Mouse (Mus musculus): ENCODE measurements around the gene Igsf9b. TPM values are rescaled to one million over a fixed set of nuclear protein-coding genes. Genes with fewer than 3 reads are reported as not detected.
A peak's percentile ranks its signal among the peaks of the same experiment; 100 is the strongest.

The Igsf9b gene
- polyA plus RNA-seq, 1 experiment from 2014 or later: 2.2 TPM

GRCm38 (mm10) chr9:27357893-27358292 lies 58.9 kb downstream of the Igsf9b start:
- Histone ChIP-seq H3K4me2 (no peak overlapping the region), H3K36me3 (ENCODE audit: insufficient read depth) (no peaks in the 10 kb centered on the region), H3K9ac (no peak overlapping the region), H3K4me1 (ENCODE audit: insufficient read depth) (no peaks in the 10 kb centered on the region), H3K9me3 (ENCODE audit: low read depth, low read length) (no peaks in the 10 kb centered on the region), H3K27me3 (ENCODE audit: insufficient read depth, low read length) (no peaks in the 10 kb centered on the region), H3K4me3 (ENCODE audit: low read depth, low read length) (no peak overlapping the region), H3K27ac (ENCODE audit: low read depth) (no peak overlapping the region)
- no peak for ATAC-seq (ENCODE audit: insufficient read depth)
- no peak for DNase-seq
- TF ChIP-seq CTCF (IDR thresholded peaks at IDR 0.05; ENCODE audit: low read depth): no peak
- 83% methylated on average over 6 of the region's 6 CpGs for WGBS

GRCm38 (mm10) chr9:27367231-27367630 lies 68.2 kb downstream of the Igsf9b start:
- Histone ChIP-seq H3K9ac (no peak overlapping the region), H3K4me1 (ENCODE audit: insufficient read depth) (no peaks in the 10 kb centered on the region), H3K9me3 (ENCODE audit: low read depth, low read length) (no peaks in the 10 kb centered on the region), H3K27me3 (ENCODE audit: insufficient read depth, low read length) (no peaks in the 10 kb centered on the region), H3K27ac (ENCODE audit: low read depth) (no peak overlapping the region), H3K4me3 (ENCODE audit: low read depth, low read length) (no peak overlapping the region), H3K4me2 (no peak overlapping the region), H3K36me3 (ENCODE audit: insufficient read depth) (no peaks in the 10 kb centered on the region)
- TF ChIP-seq CTCF (IDR thresholded peaks at IDR 0.05; ENCODE audit: low read depth): no peak
- WGBS: 53% methylated on average over 2 of the region's 2 CpGs
- peak; percentile 55 for DNase-seq
- ATAC-seq (ENCODE audit: insufficient read depth): no peak

GRCm38 (mm10) chr9:27369108-27369507 lies 70.1 kb downstream of the Igsf9b start:
- Histone ChIP-seq H3K9ac (no peak overlapping the region), H3K4me1 (ENCODE audit: insufficient read depth) (no peaks in the 10 kb centered on the region), H3K9me3 (ENCODE audit: low read depth, low read length) (no peaks in the 10 kb centered on the region), H3K4me3 (ENCODE audit: low read depth, low read length) (no peak overlapping the region), H3K36me3 (ENCODE audit: insufficient read depth) (no peaks in the 10 kb centered on the region), H3K27ac (ENCODE audit: low read depth) (no peak overlapping the region), H3K4me2 (no peak overlapping the region), H3K27me3 (ENCODE audit: insufficient read depth, low read length) (no peaks in the 10 kb centered on the region)
- ATAC-seq (ENCODE audit: insufficient read depth) (no peak), DNase-seq (peak; percentile 9)
- TF ChIP-seq CTCF (IDR thresholded peaks at IDR 0.05; ENCODE audit: low read depth): no peak
- WGBS: 47% methylated on average over 2 of the region's 2 CpGs

- WGBS: 64% methylated on average over 1 of the region's 1 CpGs
- H3K27ac ChIP-seq (ENCODE audit: low read depth): no peak overlapping the region
- H3K4me3 ChIP-seq (ENCODE audit: low read depth, low read length): no peak overlapping the region
- no peak for ATAC-seq (ENCODE audit: insufficient read depth)
- no peaks in the 10 kb centered on the region for H3K36me3 ChIP-seq (ENCODE audit: insufficient read depth)
- no peak overlapping the region for H3K9ac ChIP-seq
- H3K4me1 ChIP-seq (ENCODE audit: insufficient read depth): no peaks in the 10 kb centered on the region
- TF ChIP-seq CTCF (IDR thresholded peaks at IDR 0.05; ENCODE audit: low read depth): no peak
- no peak for DNase-seq
- no peaks in the 10 kb centered on the region for H3K27me3 ChIP-seq (ENCODE audit: insufficient read depth, low read length)
- H3K4me2 ChIP-seq: no peak overlapping the region
- no peaks in the 10 kb centered on the region for H3K9me3 ChIP-seq (ENCODE audit: low read depth, low read length)
Measured at GRCm38 (mm10) chr9:27375746-27376145, 76.7 kb downstream of the Igsf9b start.

- no peak overlapping the region for H3K9ac ChIP-seq
- no peak overlapping the region for H3K4me3 ChIP-seq (ENCODE audit: low read depth, low read length)
- H3K9me3 ChIP-seq (ENCODE audit: low read depth, low read length): no peaks in the 10 kb centered on the region
- H3K36me3 ChIP-seq (ENCODE audit: insufficient read depth): no peaks in the 10 kb centered on the region
- H3K4me1 ChIP-seq (ENCODE audit: insufficient read depth): no peaks in the 10 kb centered on the region
- H3K27me3 ChIP-seq (ENCODE audit: insufficient read depth, low read length): no peaks in the 10 kb centered on the region
- H3K4me2 ChIP-seq: no peak overlapping the region
- H3K27ac ChIP-seq (ENCODE audit: low read depth): no peak overlapping the region
- ATAC-seq (ENCODE audit: insufficient read depth) (no peak), DNase-seq (no peak)
- no peak for TF ChIP-seq CTCF (IDR thresholded peaks at IDR 0.05; ENCODE audit: low read depth)
- 89% methylated on average over 3 of the region's 3 CpGs for WGBS
Measured at GRCm38 (mm10) chr9:27386951-27387350, 87.9 kb downstream of the Igsf9b start.

DNA sequence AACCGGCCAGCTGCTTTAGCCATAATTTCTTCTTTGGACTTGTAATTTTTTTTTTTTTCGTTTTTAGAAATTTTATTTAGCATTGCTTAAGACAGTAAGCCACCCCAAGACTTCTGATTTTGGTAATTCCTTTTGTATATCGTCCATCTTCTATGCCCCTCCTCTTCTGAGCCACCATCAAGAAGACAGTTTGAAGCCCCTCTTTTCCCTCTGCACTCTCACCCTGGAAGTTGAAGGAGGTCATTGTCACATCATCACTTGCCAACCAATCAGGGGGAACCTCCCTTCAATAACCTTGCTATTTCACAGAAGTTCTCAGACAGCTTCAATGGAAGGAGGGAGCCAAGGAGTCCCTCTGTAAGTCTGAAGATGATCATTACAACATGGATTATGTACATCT lies 97.5 kb downstream of the Igsf9b start, which contains the start of gene Spata19:
Gene Spata19, plus strand, starts transcription at position 301 of the 400 bp plus-strand sequence.
- no peak within 1 kb of the TSS for H3K27ac ChIP-seq (ENCODE audit: low read depth)
- H3K36me3 ChIP-seq (ENCODE audit: insufficient read depth): no peaks in the 10 kb centered on the region
- no peak within 1 kb of the TSS for H3K4me3 ChIP-seq (ENCODE audit: low read depth, low read length)
- no peaks in the 10 kb centered on the region for H3K9me3 ChIP-seq (ENCODE audit: low read depth, low read length)
- ATAC-seq (ENCODE audit: insufficient read depth) (no peak), DNase-seq (no peak)
- H3K27me3 ChIP-seq (ENCODE audit: insufficient read depth, low read length): no peaks in the 10 kb centered on the region
- no peak for TF ChIP-seq CTCF (IDR thresholded peaks at IDR 0.05; ENCODE audit: low read depth)
- H3K9ac ChIP-seq: no peak within 1 kb of the TSS
- no peaks in the 10 kb centered on the region for H3K4me1 ChIP-seq (ENCODE audit: insufficient read depth)
- WGBS: 63% methylated on average over 3 of the region's 3 CpGs
- no peak within 1 kb of the TSS for H3K4me2 ChIP-seq

DNA sequence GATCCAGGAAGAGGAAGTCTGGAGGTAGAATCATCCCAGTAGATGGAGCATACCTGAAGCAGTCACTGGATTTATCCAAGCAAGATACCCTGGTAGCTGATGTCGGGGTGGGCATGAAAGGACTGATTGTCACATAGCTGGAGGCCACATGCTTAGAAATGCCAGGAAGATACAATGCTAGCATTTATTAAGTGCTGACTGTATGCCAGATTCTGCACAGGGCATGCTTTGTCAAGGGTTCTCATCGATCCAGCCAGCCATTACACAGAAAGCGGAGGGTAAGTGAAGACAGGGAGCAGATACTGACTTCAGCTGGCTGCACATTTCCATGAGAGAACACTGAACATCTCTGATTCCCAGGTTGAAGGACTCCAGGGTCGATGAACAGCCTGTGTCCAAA lies 102.2 kb downstream of the Igsf9b start:
- Histone ChIP-seq H3K9ac (no peak overlapping the region), H3K4me2 (no peak overlapping the region), H3K4me1 (ENCODE audit: insufficient read depth) (no peaks in the 10 kb centered on the region), H3K36me3 (ENCODE audit: insufficient read depth) (no peaks in the 10 kb centered on the region), H3K27me3 (ENCODE audit: insufficient read depth, low read length) (no peaks in the 10 kb centered on the region), H3K4me3 (ENCODE audit: low read depth, low read length) (no peak overlapping the region), H3K9me3 (ENCODE audit: low read depth, low read length) (no peaks in the 10 kb centered on the region), H3K27ac (ENCODE audit: low read depth) (no peak overlapping the region)
- WGBS: 77% methylated on average over 4 of the region's 4 CpGs
- TF ChIP-seq CTCF (IDR thresholded peaks at IDR 0.05; ENCODE audit: low read depth): no peak
- ATAC-seq (ENCODE audit: insufficient read depth): no peak
- DNase-seq: no peak

Other genes with a start within 250 kb of the Igsf9b start
- gene Jam3, start 143.8 kb upstream of the Igsf9b start, polyA plus RNA-seq (2014; fragmentation: Nextera tagmentation; extraction: Ambion mirVana): 68.9 and 70.4 TPM in 2 replicates
- gene Spata19, start 97.6 kb downstream of the Igsf9b start, polyA plus RNA-seq (2014; fragmentation: Nextera tagmentation; extraction: Ambion mirVana): not detected in 2 replicates